Mouse (Mus musculus) hindbrain, embryonic 16.5 days (tissue): ENCODE data around the gene Mtmr10. TPM values are rescaled to one million over a fixed set of nuclear protein-coding genes. Genes with fewer than 3 reads are reported as not detected.
A peak's percentile ranks its signal among the peaks of the same experiment; 100 is the strongest.

Experiments used
- ATAC-seq: fragments of 200-750 bp; cut with Nextera tagmentation; 2 replicates; pipeline ENCODE4 v1.8.0; 2017; ENCODE audit warnings: moderate TSS enrichment, moderate library complexity
- H3K27ac ChIP-seq: fragments of 300-500 bp; sonication (generic); 2 replicates; pipeline ENCODE4 v1.5.1; 2014; ENCODE audit warnings: low read depth, mild to moderate bottlenecking, control low read depth, low read length, moderate library complexity
- H3K27me3 ChIP-seq: fragments of 300-500 bp; sonication (generic); replicated peaks from 2 replicates; pipeline ENCODE4 v1.6.1; 2014; ENCODE audit warnings: low read length; ENCODE audit not compliant: control insufficient read depth, insufficient read depth
- H3K36me3 ChIP-seq: fragments of 300-500 bp; sonication (generic); 2 replicates; pipeline ENCODE4 v1.6.1; 2014; ENCODE audit warnings: mild to moderate bottlenecking, low read length, moderate library complexity, mixed read lengths; ENCODE audit not compliant: control insufficient read depth, insufficient read depth
- H3K4me1 ChIP-seq: fragments of 300-500 bp; sonication (generic); 2 replicates; pipeline ENCODE4 v1.6.1; 2014; ENCODE audit warnings: low read depth, low read length; ENCODE audit not compliant: control insufficient read depth, insufficient read depth
- H3K4me2 ChIP-seq: fragments of 300-500 bp; sonication (generic); 2 replicates; pipeline ENCODE4 v1.6.1; 2014; ENCODE audit warnings: mild to moderate bottlenecking, low read length, control low read depth, moderate library complexity
- H3K4me3 ChIP-seq: fragments of 300-500 bp; sonication (generic); 2 replicates; pipeline ENCODE4 v1.5.1; 2014; ENCODE audit warnings: mild to moderate bottlenecking, low read length, control low read depth, moderate library complexity
- H3K9ac ChIP-seq: fragments of 300-500 bp; sonication (generic); 2 replicates; pipeline ENCODE4 v1.6.1; 2014; ENCODE audit warnings: low read depth, mild to moderate bottlenecking, control low read depth, low read length, moderate library complexity
- H3K9me3 ChIP-seq: fragments of 300-500 bp; sonication (generic); 2 replicates; pipeline ENCODE4 v1.6.1; 2014; ENCODE audit warnings: mild to moderate bottlenecking, low read length, moderate library complexity; ENCODE audit not compliant: control insufficient read depth
- WGBS: fragments of 180-500 bp; shearing (Covaris S2); extraction: QIAGEN DNeasy Blood & Tissue Kit; methylation state at CpG from one replicate; pipeline ENCODE4 v1.1.7; 2014; 5-methylcytosine and 5-hydroxymethylcytosine counted together
- microRNA-seq: library from miRNA; unstranded; fragments of <30 nt; microRNA quantifications from one replicate; pipeline ENCODE4, GENCODE M21; 2017
- polyA plus RNA-seq: library from polyadenylated mRNA; unstranded; fragments of >200 nt; fragmentation: Nextera tagmentation; extraction: Ambion mirVana; gene quantifications from 2 replicates; pipeline ENCODE4 v1.2.1, GENCODE M21; 2015

Mtmr10 gene
- polyA plus RNA-seq, 1 experiment from 2014 or later = 10.4 TPM

DNA sequence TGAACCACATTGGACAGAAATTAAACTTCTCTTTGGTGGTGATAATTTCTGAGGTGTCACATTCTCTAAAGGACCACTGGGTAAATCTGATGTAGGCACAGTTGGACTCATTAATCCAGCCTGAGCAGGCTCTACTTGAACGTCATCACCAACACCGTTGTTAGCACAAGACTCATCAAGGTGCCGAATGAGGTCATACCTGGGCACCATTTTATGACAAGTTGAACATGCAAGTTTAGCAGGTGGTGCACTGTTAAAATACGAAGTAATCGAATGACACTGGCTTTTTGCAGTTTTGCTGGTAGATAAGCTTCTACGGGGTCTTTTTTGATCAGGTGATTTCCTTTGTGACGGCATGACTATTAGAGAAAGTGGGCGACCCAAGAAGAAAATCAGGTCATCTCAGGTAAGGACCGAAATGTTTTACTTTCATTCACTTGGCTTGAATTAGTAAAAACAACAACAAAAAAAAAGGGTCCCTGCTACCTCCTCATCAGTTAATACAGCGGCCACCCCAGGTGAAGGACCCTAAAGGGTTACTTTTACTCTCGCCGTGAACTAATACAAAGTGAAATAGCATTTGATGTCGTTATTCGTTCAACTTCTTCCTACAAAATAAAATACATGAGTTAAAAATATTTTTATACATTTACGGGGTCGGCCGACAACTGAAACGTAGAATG lies 85.8 kb downstream of the Mtmr10 start:
- 15% methylated on average over 18 of the region's 18 CpGs for WGBS
- Histone ChIP-seq H3K9me3 (no peaks in the 10 kb centered on the region), H3K27ac (peak overlapping the region; percentile 95), H3K27me3 (no peaks in the 10 kb centered on the region), H3K36me3 (peaks cover 22% of the 10 kb centered on the region), H3K4me1 (peaks cover 4% of the 10 kb centered on the region), H3K4me2 (peak overlapping the region; percentile 63), H3K4me3 (peak overlapping the region; percentile 75), H3K9ac (peak overlapping the region; percentile 82)
- ATAC-seq = peak; percentile 44

DNA sequence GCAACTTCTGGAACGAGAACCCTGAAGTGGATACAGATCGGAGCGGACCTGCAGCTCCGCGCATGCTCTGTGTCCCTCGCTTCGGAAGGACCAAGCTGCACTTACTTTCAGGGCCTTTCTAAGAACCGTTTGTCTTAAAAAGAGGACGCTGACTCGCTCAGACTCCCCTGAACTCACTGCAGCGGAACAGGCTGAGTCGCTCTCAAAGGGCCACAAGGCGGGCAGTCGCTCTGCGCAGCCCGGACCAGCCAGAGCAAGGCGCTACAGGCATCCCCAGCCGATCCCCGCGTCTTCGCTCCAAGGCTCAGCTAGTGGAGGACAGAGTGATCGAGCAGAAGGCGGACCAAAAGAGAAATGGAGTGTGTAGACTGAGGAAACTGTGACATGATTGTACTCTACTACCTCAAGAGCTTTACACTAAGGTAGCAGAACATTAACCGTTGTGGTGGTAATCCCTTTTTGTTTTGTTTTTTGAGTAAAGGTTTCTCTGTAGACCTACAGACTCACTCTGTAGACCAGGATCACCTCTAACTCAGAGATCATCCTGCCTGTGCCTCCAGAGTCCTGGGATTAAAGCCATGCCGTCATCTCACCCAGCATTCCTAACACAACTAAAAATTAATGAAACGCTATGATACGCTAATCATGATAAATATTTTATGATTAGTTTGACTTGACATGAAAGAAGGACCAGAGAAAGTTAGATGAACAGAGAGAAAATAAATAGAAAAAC lies 86.5 kb downstream of the Mtmr10 start, which contains the start of gene Fan1:
Gene Fan1, minus strand, starts transcription at position 266 of the 733 bp plus-strand sequence.
- H3K4me2 ChIP-seq = peak within 1 kb of the TSS; percentile 63
- H3K4me3 ChIP-seq = peak within 1 kb of the TSS; percentile 75
- peak within 1 kb of the TSS; percentile 95 for H3K27ac ChIP-seq
- WGBS = 3% methylated on average over 27 of the region's 27 CpGs
- H3K4me1 ChIP-seq = peaks cover 4% of the 10 kb centered on the region
- peaks cover 24% of the 10 kb centered on the region for H3K36me3 ChIP-seq
- no peaks in the 10 kb centered on the region for H3K27me3 ChIP-seq
- H3K9me3 ChIP-seq = no peaks in the 10 kb centered on the region
- H3K9ac ChIP-seq = peak within 1 kb of the TSS; percentile 82
- peak; percentile 98 for ATAC-seq

Small RNA genes lying within 50 kb of the gene (microRNA-seq; reads per million reads assigned to microRNA genes)
- gene Mir6416 = not detected

Other genes starting within 250 kb of the Mtmr10 start
- 0.19 and 0.22 TPM in 2 replicates for gene Trpm1, start 133.8 kb upstream of the Mtmr10 start, polyA plus RNA-seq
- gene Fan1, start 86.4 kb downstream of the Mtmr10 start, polyA plus RNA-seq = 5.5 and 5.7 TPM in 2 replicates
- gene Mphosph10, start 104.6 kb downstream of the Mtmr10 start, polyA plus RNA-seq = 21.3 and 22.8 TPM in 2 replicates
- gene Mcee, start 105.0 kb downstream of the Mtmr10 start, polyA plus RNA-seq = 51.2 and 67.9 TPM in 2 replicates
- gene Apba2, start 214.1 kb downstream of the Mtmr10 start, polyA plus RNA-seq = 173 and 186 TPM in 2 replicates